In the genomic region with DNA sequence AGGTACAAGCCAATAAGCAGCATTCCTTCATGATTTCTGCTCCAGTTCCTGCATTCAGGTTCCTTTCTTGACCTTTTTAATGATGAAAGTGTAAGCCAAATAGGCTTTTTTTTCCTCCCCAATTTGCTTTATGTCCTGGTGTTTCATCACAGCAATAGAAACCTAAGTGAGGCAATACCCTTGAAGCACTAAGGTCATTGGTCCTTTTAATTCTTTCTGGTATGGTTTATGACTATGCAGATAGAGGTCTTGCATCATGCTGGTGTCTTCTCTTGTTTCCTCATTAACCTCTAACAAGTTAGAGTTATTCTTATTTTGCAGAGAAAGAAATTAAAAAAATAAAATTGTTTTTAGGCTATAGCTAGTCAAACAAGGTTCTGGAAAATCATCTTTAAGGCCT, we compare ENCODE assay signal across 17 mouse cellular contexts.
"Had no signal": no experiment of that assay in that cellular context is flagged by ENCODE, and none has a peak within 500 bp of the region (broad histone marks: within the 10 kb centered on the region; RNA-seq: fewer than 3 reads in every experiment).

No protein-coding gene starts in this region.

- H3K4me1 ChIP-seq: lung, embryonic 15.5 days; megakaryocyte, embryonic 14.5 days; midbrain, embryonic 13.5 days; midbrain, embryonic 15.5 days; neural tube, embryonic 12.5 days; stomach, embryonic 15.5 days had no signal

- H3K9ac ChIP-seq: lung, embryonic 15.5 days; midbrain, embryonic 13.5 days; midbrain, embryonic 15.5 days; neural tube, embryonic 12.5 days; stomach, embryonic 15.5 days had no signal

- H3K27me3 ChIP-seq: lung, embryonic 15.5 days; midbrain, embryonic 13.5 days; midbrain, embryonic 15.5 days; neural tube, embryonic 12.5 days; stomach, embryonic 15.5 days had no signal

- H3K36me3 ChIP-seq: lung, embryonic 15.5 days; midbrain, embryonic 13.5 days; midbrain, embryonic 15.5 days; neural tube, embryonic 12.5 days; stomach, embryonic 15.5 days had no signal

- ATAC-seq: lung, postnatal 0 days; midbrain, embryonic 13.5 days; midbrain, embryonic 15.5 days had no signal

- H3K4me3 ChIP-seq: lung, embryonic 15.5 days; megakaryocyte, embryonic 14.5 days; midbrain, embryonic 13.5 days; midbrain, embryonic 15.5 days; neural tube, embryonic 12.5 days; stomach, embryonic 15.5 days had no signal

- DNase-seq: lung, adult 2 months; lung, postnatal 14 days; lung, postnatal 36 days; right cerebral cortex, postnatal 14 days; thymus, adult 2 months; thymus, postnatal 25 days; thymus, postnatal 4 days had no signal

- H3K9me3 ChIP-seq: lung, embryonic 15.5 days; megakaryocyte, embryonic 14.5 days; midbrain, embryonic 13.5 days; midbrain, embryonic 15.5 days; neural tube, embryonic 12.5 days; stomach, embryonic 15.5 days had no signal

- H3K27ac ChIP-seq: lung, embryonic 15.5 days; macrophage; midbrain, embryonic 13.5 days; midbrain, embryonic 15.5 days; neural tube, embryonic 12.5 days; stomach, embryonic 15.5 days; stomach, postnatal 0 days had no signal

- H3K4me2 ChIP-seq: lung, embryonic 15.5 days; midbrain, embryonic 11.5 days; midbrain, embryonic 13.5 days; midbrain, embryonic 15.5 days; neural tube, embryonic 12.5 days; stomach, embryonic 15.5 days had no signal
